Mouse (Mus musculus) fibroblast of lung, adult 2 months (primary cell): ENCODE results near the gene Zc3hav1.
A peak's percentile ranks its signal among the peaks of the same experiment; 100 is the strongest.
"Not testable (repeated sequence)": the region's sequence is repeated elsewhere in the genome, so short reads cannot be mapped to it uniquely, and the experiment has no call there.

Experiments used
- DNase-seq: peaks from one replicate; pipeline ENCODE4 v3.0.0-alpha.2; 2011; ENCODE audit warnings: low read depth

The Zc3hav1 gene

GRCm38 (mm10) chr6:38353811-38354722, at the start of gene Zc3hav1:
Gene Zc3hav1, minus strand, starts transcription at chr6:38354603.
- DNase-seq, result peak; percentile 34

GRCm38 (mm10) chr6:38389671-38390070, 35.3 kb upstream of the Zc3hav1 start:
- DNase-seq, result no peak

- peak; percentile 73 for DNase-seq
Observed at GRCm38 (mm10) chr6:38381129-38381771, 26.8 kb upstream of the Zc3hav1 start, which contains the start of gene Ttc26. Gene Ttc26, plus strand, starts transcription at chr6:38381469.

- no peak for DNase-seq
Observed at GRCm38 (mm10) chr6:38380764-38381128, 26.3 kb upstream of the Zc3hav1 start.

GRCm38 (mm10) chr6:38374271-38374670, 19.9 kb upstream of the Zc3hav1 start:
- DNase-seq, result peak; percentile 15

- DNase-seq, result no peak
Observed at GRCm38 (mm10) chr6:38369945-38370344, 15.5 kb upstream of the Zc3hav1 start.

- DNase-seq, result no peak
Observed at GRCm38 (mm10) chr6:38364121-38364520, 9.7 kb upstream of the Zc3hav1 start.

GRCm38 (mm10) chr6:38363370-38363769, 9.0 kb upstream of the Zc3hav1 start:
- DNase-seq, result no peak

GRCm38 (mm10) chr6:38361937-38362336, 7.5 kb upstream of the Zc3hav1 start:
- no peak for DNase-seq

GRCm38 (mm10) chr6:38361065-38361464, 6.7 kb upstream of the Zc3hav1 start:
- no peak for DNase-seq

GRCm38 (mm10) chr6:38359736-38360499, 5.5 kb upstream of the Zc3hav1 start:
- DNase-seq, result no peak

- not testable (repeated sequence) for DNase-seq
Observed at GRCm38 (mm10) chr6:38359044-38359735, 4.8 kb upstream of the Zc3hav1 start.

GRCm38 (mm10) chr6:38358253-38359027, 4.0 kb upstream of the Zc3hav1 start:
- no peak for DNase-seq

- DNase-seq, result no peak
Observed at GRCm38 (mm10) chr6:38357603-38358252, 3.3 kb upstream of the Zc3hav1 start.

GRCm38 (mm10) chr6:38356661-38357433, 2.4 kb upstream of the Zc3hav1 start:
- not testable (repeated sequence) for DNase-seq

GRCm38 (mm10) chr6:38355862-38356261, 1.5 kb upstream of the Zc3hav1 start:
- no peak for DNase-seq

GRCm38 (mm10) chr6:38355354-38355823, 986 bp upstream of the Zc3hav1 start:
- no peak for DNase-seq

GRCm38 (mm10) chr6:38354723-38355353, 435 bp upstream of the Zc3hav1 start:
- DNase-seq, result no peak

- DNase-seq, result no peak
Observed at GRCm38 (mm10) chr6:38353181-38353580, 1.2 kb downstream of the Zc3hav1 start.
